Mouse (Mus musculus): ENCODE results near the gene Tefm. TPM values are rescaled to one million over a fixed set of nuclear protein-coding genes. Genes with fewer than 3 reads are reported as not detected.
A peak's percentile ranks its signal among the peaks of the same experiment; 100 is the strongest.

Gene Tefm
- total RNA-seq, 2 experiments from 2014 or later = 9.6 to 11.5 TPM

GRCm38 (mm10) chr11:80135954-80136683 is 5.9 kb downstream of the Tefm start:
- DNase-seq (ENCODE audit: extremely low spot score in 1 of 2, low spot score in 2 of 2) = no peak
- intact Hi-C loops (cut with DNase I) = loop anchor here (5.0 kb wide), 1 partner anchor 34 kb away; no protein-coding TSS in a partner anchor

- intact Hi-C loops (cut with DNase I) = loop anchor here (5.0 kb wide), 1 partner anchor 32 kb away; no protein-coding TSS in a partner anchor
Observed at GRCm38 (mm10) chr11:80134744-80135143, 7.2 kb downstream of the Tefm start.

GRCm38 (mm10) chr11:80132050-80132449 is 9.9 kb downstream of the Tefm start:
- intact Hi-C loops (cut with DNase I) = no loop called here

More at GRCm38 (mm10) chr11:80134744-80135143, 7.2 kb downstream of the Tefm start:
- DNase-seq (ENCODE audit: extremely low spot score in 1 of 2, low spot score in 2 of 2) = no peak

GRCm38 (mm10) chr11:80116411-80116810 is 25.6 kb downstream of the Tefm start:
- intact Hi-C loops (cut with DNase I) = no loop called here
- peak in 1 of 2 experiments; percentile 39 for DNase-seq (ENCODE audit: extremely low spot score in 1 of 2, low spot score in 2 of 2)

More at GRCm38 (mm10) chr11:80132050-80132449, 9.9 kb downstream of the Tefm start:
- DNase-seq (ENCODE audit: extremely low spot score in 1 of 2, low spot score in 2 of 2) = no peak

GRCm38 (mm10) chr11:80104407-80104806 is 37.6 kb downstream of the Tefm start:
- DNase-seq (ENCODE audit: extremely low spot score in 1 of 2, low spot score in 2 of 2) = no peak
- intact Hi-C loops (cut with DNase I) = loop anchor here (5.0 kb wide), 1 partner anchor 33 kb away; no protein-coding TSS in a partner anchor

GRCm38 (mm10) chr11:80101298-80101697 is 40.7 kb downstream of the Tefm start:
- no peak for DNase-seq (ENCODE audit: extremely low spot score in 1 of 2, low spot score in 2 of 2)
- intact Hi-C loops (cut with DNase I) = loop anchor here (5.0 kb wide), 1 partner anchor 36 kb away; no protein-coding TSS in a partner anchor

GRCm38 (mm10) chr11:80098444-80099056 is 43.4 kb downstream of the Tefm start:
- intact Hi-C loops (cut with DNase I) = no loop called here
- DNase-seq (ENCODE audit: extremely low spot score in 1 of 2, low spot score in 2 of 2) = no peak

GRCm38 (mm10) chr11:80090555-80091164 is 51.3 kb downstream of the Tefm start:
- no peak for DNase-seq (ENCODE audit: extremely low spot score in 1 of 2, low spot score in 2 of 2)
- intact Hi-C loops (cut with DNase I) = no loop called here

- no peak for DNase-seq (ENCODE audit: extremely low spot score in 1 of 2, low spot score in 2 of 2)
- intact Hi-C loops (cut with DNase I) = no loop called here
Observed at GRCm38 (mm10) chr11:80089817-80090214, 52.2 kb downstream of the Tefm start.

GRCm38 (mm10) chr11:80088917-80089816 is 52.8 kb downstream of the Tefm start, which contains the start of gene Atad5:
TSS of gene Atad5 (plus strand) at chr11:80089400.
- DNase-seq (ENCODE audit: extremely low spot score in 1 of 2, low spot score in 2 of 2) = peak; percentile 89 to 95
- intact Hi-C loops (cut with DNase I) = no loop called here

- peak; percentile 66 to 86 for DNase-seq (ENCODE audit: extremely low spot score in 1 of 2, low spot score in 2 of 2)
- intact Hi-C loops (cut with DNase I) = no loop called here
Observed at GRCm38 (mm10) chr11:80086844-80087243, 55.1 kb downstream of the Tefm start.

Other genes with a start within 250 kb of the Tefm start
- 10 to 100 TPM; 26.6 to 27.9 TPM for gene Utp6, start 179.8 kb downstream of the Tefm start, total RNA-seq (2021)
- gene Suz12, start 149.1 kb downstream of the Tefm start, total RNA-seq (2021) = 10 to 100 TPM; 28.6 to 31.7 TPM
- 10 to 100 TPM; 12.2 to 13.1 TPM for gene Crlf3, start 61.2 kb downstream of the Tefm start, total RNA-seq (2021)
- gene Atad5, start 52.8 kb downstream of the Tefm start, total RNA-seq (2021) = 1 to 10 TPM; 4.2 to 4.6 TPM
- gene Adap2, start 11.9 kb upstream of the Tefm start, total RNA-seq (2021) = 1 to 10 TPM; 8.3 to 8.5 TPM
- gene Rnf135, start 41.7 kb upstream of the Tefm start, total RNA-seq (2021) = 1 to 10 TPM; 3.5 to 4.1 TPM
- gene Rhot1, start 66.8 kb upstream of the Tefm start, total RNA-seq (2021) = 10 to 100 TPM; 67.5 to 69.6 TPM
- 10 to 100 TPM; 19.4 to 22.5 TPM for gene Rhbdl3, start 158.7 kb upstream of the Tefm start, total RNA-seq (2021)
- 10 to 100 TPM; 47.9 to 52.3 TPM for gene 5730455P16Rik, start 235.9 kb upstream of the Tefm start, total RNA-seq (2021)
- 100 to 1,000 TPM; 146 to 149 TPM for gene Zfp207, start 241.1 kb upstream of the Tefm start, total RNA-seq (2021)